In the genomic region with DNA sequence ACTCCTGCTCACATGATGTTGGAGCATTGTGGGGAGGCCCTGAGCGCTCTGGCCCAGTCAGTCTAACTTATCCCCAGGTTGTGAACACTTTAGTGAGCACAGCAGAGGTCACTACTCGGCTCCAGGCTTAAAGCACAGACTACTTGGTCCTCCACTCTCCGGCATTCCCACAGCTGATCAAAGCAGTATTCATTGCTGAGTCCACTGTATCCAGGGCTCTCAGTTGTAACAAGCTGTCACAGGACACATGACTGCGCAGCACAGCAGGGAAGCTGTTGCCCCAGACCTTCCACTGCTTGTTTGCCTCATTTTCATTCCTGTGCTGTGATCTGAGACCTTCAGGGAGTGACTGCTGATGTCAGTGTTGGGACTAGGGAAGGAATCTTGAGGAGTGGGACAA, we compare ENCODE assay signal across 16 mouse cellular contexts. TPM values are rescaled to one million over a fixed set of nuclear protein-coding genes. Genes with fewer than 3 reads are reported as not detected.
"Had no signal": no experiment of that assay in that cellular context is flagged by ENCODE, and none has a peak within 500 bp of the region (broad histone marks: within the 10 kb centered on the region; RNA-seq: fewer than 3 reads in every experiment).

No protein-coding gene starts in this region.

RNA-seq across cellular contexts. Expression of a gene that starts 24.4 kb away (rescaled TPM):
- total RNA-seq: megakaryocyte, adult 5-6 weeks; monocyte, adult 5-6 weeks had no signal

RNA-seq across cellular contexts. Expression of a gene that starts 25.4 kb away (rescaled TPM):
- total RNA-seq: megakaryocyte, adult 5-6 weeks; megakaryocyte-erythroid progenitor cell, adult 5-6 weeks; monocyte, adult 5-6 weeks; neutrophil, adult 5-6 weeks had no signal
- polyA plus RNA-seq: lung, embryonic 14.5 days; lung, embryonic 16.5 days; midbrain, embryonic 10.5 days; midbrain, embryonic 12.5 days; midbrain, embryonic 14.5 days; midbrain, embryonic 16.5 days; neural tube, embryonic 12.5 days; spleen, adult 2 months; stomach, embryonic 15.5 days; stomach, postnatal 0 days; thymus, adult 2 months; urinary bladder, adult 2 months had no signal
